Mouse (Mus musculus): ENCODE data around the gene Coro1b.

Coro1b gene

GRCm38 (mm10) chr19:4142416-4143173 lies 5.8 kb upstream of the Coro1b start:
- no peak for DNase-seq (ENCODE audit: low read depth, low spot score)

- DNase-seq (ENCODE audit: low read depth, low spot score) = no peak
Measured at GRCm38 (mm10) chr19:4143759-4144268, 4.6 kb upstream of the Coro1b start, which contains the start of gene Cabp4. TSS of gene Cabp4 (minus strand) at chr19:4144033.

- DNase-seq (ENCODE audit: low read depth, low spot score) = no peak
Measured at GRCm38 (mm10) chr19:4144550-4145498, 3.6 kb upstream of the Coro1b start.

- DNase-seq (ENCODE audit: low read depth, low spot score) = no peak
Measured at GRCm38 (mm10) chr19:4145936-4146335, 2.5 kb upstream of the Coro1b start.

- no peak for DNase-seq (ENCODE audit: low read depth, low spot score)
Measured at GRCm38 (mm10) chr19:4146366-4147021, 1.9 kb upstream of the Coro1b start.

GRCm38 (mm10) chr19:4147022-4147405 lies 1.4 kb upstream of the Coro1b start:
- no peak for DNase-seq (ENCODE audit: low read depth, low spot score)

GRCm38 (mm10) chr19:4147782-4148490 lies 483 bp upstream of the Coro1b start:
- no peak for DNase-seq (ENCODE audit: low read depth, low spot score)

GRCm38 (mm10) chr19:4148819-4149218 lies 400 bp downstream of the Coro1b start:
- no peak for DNase-seq (ENCODE audit: low read depth, low spot score)

GRCm38 (mm10) chr19:4149283-4149682 lies 864 bp downstream of the Coro1b start:
- no peak for DNase-seq (ENCODE audit: low read depth, low spot score)

GRCm38 (mm10) chr19:4149764-4150461 lies 1.5 kb downstream of the Coro1b start:
- no peak for DNase-seq (ENCODE audit: low read depth, low spot score)

GRCm38 (mm10) chr19:4150567-4151487 lies 2.4 kb downstream of the Coro1b start:
- DNase-seq (ENCODE audit: low read depth, low spot score) = no peak

GRCm38 (mm10) chr19:4151488-4151860 lies 3.1 kb downstream of the Coro1b start:
- no peak for DNase-seq (ENCODE audit: low read depth, low spot score)

- DNase-seq (ENCODE audit: low read depth, low spot score) = no peak
Measured at GRCm38 (mm10) chr19:4151898-4152297, 3.5 kb downstream of the Coro1b start.

GRCm38 (mm10) chr19:4152445-4153231 lies 4.2 kb downstream of the Coro1b start:
- no peak for DNase-seq (ENCODE audit: low read depth, low spot score)

GRCm38 (mm10) chr19:4153232-4153654 lies 4.8 kb downstream of the Coro1b start, which contains the start of gene Ptprcap:
TSS of gene Ptprcap (plus strand) at chr19:4153604.
- DNase-seq (ENCODE audit: low read depth, low spot score) = no peak

GRCm38 (mm10) chr19:4154437-4155222 lies 6.2 kb downstream of the Coro1b start:
- DNase-seq (ENCODE audit: low read depth, low spot score) = no peak

GRCm38 (mm10) chr19:4155223-4156072 lies 7.0 kb downstream of the Coro1b start:
- no peak for DNase-seq (ENCODE audit: low read depth, low spot score)

Measured in embryo, embryonic 11.5 days (tissue).